Mouse (Mus musculus): Measurements from ENCODE around the gene Vmn2r96. TPM values are rescaled to one million over a fixed set of nuclear protein-coding genes. Genes with fewer than 3 reads are reported as not detected.

The Vmn2r96 gene
- not detected for polyA plus RNA-seq (2015; fragmentation: Illumina TruSeq; extraction: RNeasy Lipid Tissue Mini Kit (QIAGEN cat#74804); ENCODE audit: low read depth, low replicate concordance)

GRCm38 (mm10) chr17:18572851-18573250 is at the start of gene Vmn2r96:
Gene Vmn2r96 (plus strand): TSS chr17:18573151.

Other genes with a start within 250 kb of the Vmn2r96 start
- not detected for gene Vmn2r95, start 149.1 kb upstream of the Vmn2r96 start, polyA plus RNA-seq (2015; fragmentation: Illumina TruSeq; extraction: RNeasy Lipid Tissue Mini Kit (QIAGEN cat#74804); ENCODE audit: low read depth, low replicate concordance)

All from brain, adult 10 weeks (tissue).